ENCODE assay signal across 23 mouse cellular contexts in the genomic region with DNA sequence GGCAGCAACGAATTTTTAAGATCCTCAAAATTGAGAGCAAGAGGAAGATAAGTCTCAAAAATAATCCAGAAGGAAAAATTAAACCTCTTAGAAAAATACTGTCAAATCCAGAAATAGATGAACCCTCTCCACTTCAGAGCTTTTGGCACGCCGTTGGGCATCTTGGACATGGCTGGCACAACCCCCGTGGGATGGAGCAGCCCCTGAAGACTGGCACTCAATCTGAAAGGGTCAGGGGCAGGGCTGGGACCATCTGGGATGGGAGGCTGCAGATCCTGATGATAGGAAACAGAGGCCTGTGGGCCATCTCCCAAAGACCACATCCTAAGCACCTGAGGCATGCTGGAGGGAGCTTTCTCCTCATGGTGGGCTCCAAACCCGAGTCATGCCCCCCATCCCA. TPM values are rescaled to one million over a fixed set of nuclear protein-coding genes. Genes with fewer than 3 reads are reported as not detected.
"Had no signal": no experiment of that assay in that cellular context is flagged by ENCODE, and none has a peak within 500 bp of the region (broad histone marks: within the 10 kb centered on the region; RNA-seq: fewer than 3 reads in every experiment).

No protein-coding gene starts in this region.

- DNase-seq: layer of hippocampus, postnatal 36 days; right cerebral cortex, adult 18-20 months; right cerebral cortex, postnatal 14 days; thymus, adult 2 months had no signal

- H3K4me3 ChIP-seq: kidney, embryonic 15.5 days; left cerebral cortex, adult 2 months; limb, embryonic 15.5 days; midbrain, embryonic 12.5 days; midbrain, embryonic 15.5 days had no signal

- H3K27ac ChIP-seq: kidney, embryonic 15.5 days; left cerebral cortex, adult 2 months; liver, embryonic 14.5 days; macrophage; midbrain, embryonic 12.5 days; midbrain, embryonic 15.5 days had no signal

- ATAC-seq: lung, postnatal 0 days; midbrain, embryonic 15.5 days had no signal

- H3K9ac ChIP-seq: kidney, embryonic 15.5 days; limb, embryonic 15.5 days; liver, embryonic 14.5 days; liver, postnatal 0 days; lung, embryonic 14.5 days; midbrain, embryonic 12.5 days; midbrain, embryonic 15.5 days had no signal

- H3K27me3 ChIP-seq: kidney, embryonic 15.5 days; limb, embryonic 15.5 days; midbrain, embryonic 15.5 days had no signal

- H3K9me3 ChIP-seq: kidney, embryonic 15.5 days; limb, embryonic 15.5 days; midbrain, embryonic 12.5 days; midbrain, embryonic 15.5 days had no signal

- H3K4me2 ChIP-seq: kidney, embryonic 15.5 days; limb, embryonic 15.5 days; liver, embryonic 11.5 days; lung, embryonic 14.5 days; midbrain, embryonic 12.5 days; midbrain, embryonic 15.5 days had no signal

RNA-seq across cellular contexts. Expression of a gene that starts 37.2 kb away (rescaled TPM):
- total RNA-seq: layer of hippocampus, adult 8-10 months; layer of hippocampus, postnatal 10 days; layer of hippocampus, postnatal 36 days; left cerebral cortex, postnatal 10 days; megakaryocyte, adult 5-6 weeks had no signal
- polyA plus RNA-seq: limb, embryonic 11.5 days; limb, embryonic 15.5 days; liver, embryonic 11.5 days; liver, embryonic 14.5 days; lung, embryonic 14.5 days; lung, postnatal 0 days; macrophage; midbrain, embryonic 12.5 days; midbrain, embryonic 15.5 days; neural tube, embryonic 14.5 days; stomach, embryonic 14.5 days; stomach, postnatal 0 days had no signal
